Mouse (Mus musculus): Measurements from ENCODE around the gene Xylb.
A peak's percentile ranks its signal among the peaks of the same experiment; 100 is the strongest.
"Not testable (repeated sequence)": the region's sequence is repeated elsewhere in the genome, so short reads cannot be mapped to it uniquely, and the experiment has no call there.

Xylb gene

GRCm38 (mm10) chr9:119340909-119341816, 16.0 kb upstream of the Xylb start, which contains the start of gene Myd88:
Gene Myd88, minus strand, starts transcription at chr9:119341411.
- peak; percentile 95 to 96 for DNase-seq (ENCODE audit: low spot score in 2 of 2)

- no peak for DNase-seq (ENCODE audit: low spot score in 2 of 2)
Observed at GRCm38 (mm10) chr9:119342728-119343127, 14.5 kb upstream of the Xylb start.

- no peak for DNase-seq (ENCODE audit: low spot score in 2 of 2)
Observed at GRCm38 (mm10) chr9:119346376-119346775, 10.8 kb upstream of the Xylb start.

GRCm38 (mm10) chr9:119350531-119350930, 6.7 kb upstream of the Xylb start:
- no peak for DNase-seq (ENCODE audit: low spot score in 2 of 2)

- no peak for DNase-seq (ENCODE audit: low spot score in 2 of 2)
Observed at GRCm38 (mm10) chr9:119350947-119351705, 6.1 kb upstream of the Xylb start.

GRCm38 (mm10) chr9:119352060-119352459, 5.1 kb upstream of the Xylb start:
- peak; percentile 61 to 67 for DNase-seq (ENCODE audit: low spot score in 2 of 2)

- DNase-seq (ENCODE audit: low spot score in 2 of 2), result no peak
Observed at GRCm38 (mm10) chr9:119353926-119354325, 3.3 kb upstream of the Xylb start.

- no peak for DNase-seq (ENCODE audit: low spot score in 2 of 2)
Observed at GRCm38 (mm10) chr9:119355943-119356342, 1.2 kb upstream of the Xylb start.

GRCm38 (mm10) chr9:119358058-119358429, 863 bp downstream of the Xylb start:
- DNase-seq (ENCODE audit: low spot score in 2 of 2), result no peak

GRCm38 (mm10) chr9:119361416-119361815, 4.2 kb downstream of the Xylb start:
- DNase-seq (ENCODE audit: low spot score in 2 of 2), result no peak

- DNase-seq (ENCODE audit: low spot score in 2 of 2), result no peak
Observed at GRCm38 (mm10) chr9:119363229-119363628, 6.0 kb downstream of the Xylb start.

GRCm38 (mm10) chr9:119365284-119365683, 8.1 kb downstream of the Xylb start, which contains the start of gene Slc22a14:
Gene Slc22a14, minus strand, starts transcription at chr9:119365553.
- no peak for DNase-seq (ENCODE audit: low spot score in 2 of 2)

GRCm38 (mm10) chr9:119368367-119368766, 11.2 kb downstream of the Xylb start:
- DNase-seq (ENCODE audit: low spot score in 2 of 2), result no peak

- DNase-seq (ENCODE audit: low spot score in 2 of 2), result not testable (repeated sequence)
Observed at GRCm38 (mm10) chr9:119370770-119371169, 13.6 kb downstream of the Xylb start.

GRCm38 (mm10) chr9:119371251-119371650, 14.1 kb downstream of the Xylb start:
- DNase-seq (ENCODE audit: low spot score in 2 of 2), result no peak

GRCm38 (mm10) chr9:119375008-119375407, 17.8 kb downstream of the Xylb start:
- DNase-seq (ENCODE audit: low spot score in 2 of 2), result no peak

- DNase-seq (ENCODE audit: low spot score in 2 of 2), result no peak
Observed at GRCm38 (mm10) chr9:119375556-119375955, 18.4 kb downstream of the Xylb start.

GRCm38 (mm10) chr9:119378231-119378630, 21.1 kb downstream of the Xylb start:
- no peak for DNase-seq (ENCODE audit: low spot score in 2 of 2)

- no peak for DNase-seq (ENCODE audit: low spot score in 2 of 2)
Observed at GRCm38 (mm10) chr9:119382603-119383002, 25.4 kb downstream of the Xylb start.

GRCm38 (mm10) chr9:119388956-119389355, 31.8 kb downstream of the Xylb start:
- no peak for DNase-seq (ENCODE audit: low spot score in 2 of 2)

- DNase-seq (ENCODE audit: low spot score in 2 of 2), result no peak
Observed at GRCm38 (mm10) chr9:119390214-119390613, 33.0 kb downstream of the Xylb start.

- no peak for DNase-seq (ENCODE audit: low spot score in 2 of 2)
Observed at GRCm38 (mm10) chr9:119394808-119395207, 37.6 kb downstream of the Xylb start.

GRCm38 (mm10) chr9:119401351-119401750, 44.2 kb downstream of the Xylb start:
- no peak for DNase-seq (ENCODE audit: low spot score in 2 of 2)
